Mouse (Mus musculus): ENCODE measurements at regions not wholly inside any gene's neighbourhood (a gene's known extent, or its start where the extent isn't known, plus 50 kb on each side); places are given as distances from the start of the nearest gene placed in this dataset.

GRCm38 (mm10) chr5:73875847-73876246, 192.4 kb downstream of the Usp46 start:
- DNase-seq (ENCODE audit: low spot score), result no peak

GRCm38 (mm10) chr5:73880936-73881335, 187.3 kb downstream of the Usp46 start:
- DNase-seq (ENCODE audit: low spot score), result no peak

GRCm38 (mm10) chr5:73881941-73882340, 186.3 kb downstream of the Usp46 start:
- no peak for DNase-seq (ENCODE audit: low spot score)

GRCm38 (mm10) chr5:73884998-73885397, 183.2 kb downstream of the Usp46 start:
- no peak for DNase-seq (ENCODE audit: low spot score)

- DNase-seq (ENCODE audit: low spot score), result no peak
These were observed 182.5 kb downstream of the Usp46 start for GRCm38 (mm10) chr5:73885691-73886090.

- no peak for DNase-seq (ENCODE audit: low spot score)
These were observed 180.8 kb downstream of the Usp46 start for GRCm38 (mm10) chr5:73887306-73887958.

- no peak for DNase-seq (ENCODE audit: low spot score)
These were observed 179.8 kb downstream of the Usp46 start for GRCm38 (mm10) chr5:73888391-73888790.

- no peak for DNase-seq (ENCODE audit: low spot score)
These were observed 178.9 kb downstream of the Usp46 start for GRCm38 (mm10) chr5:73889342-73889741.

- DNase-seq (ENCODE audit: low spot score), result no peak
These were observed 177.3 kb downstream of the Usp46 start for GRCm38 (mm10) chr5:73890942-73891341.

- no peak for DNase-seq (ENCODE audit: low spot score)
These were observed 176.6 kb downstream of the Usp46 start for GRCm38 (mm10) chr5:73891606-73892005.

- no peak for DNase-seq (ENCODE audit: low spot score)
These were observed 175.6 kb downstream of the Usp46 start for GRCm38 (mm10) chr5:73892440-73893225.

- no peak for DNase-seq (ENCODE audit: low spot score)
These were observed 173.0 kb downstream of the Usp46 start for GRCm38 (mm10) chr5:73895186-73895585.

GRCm38 (mm10) chr5:73896785-73897184, 171.4 kb downstream of the Usp46 start:
- no peak for DNase-seq (ENCODE audit: low spot score)

- no peak for DNase-seq (ENCODE audit: low spot score)
These were observed 166.6 kb downstream of the Usp46 start for GRCm38 (mm10) chr5:73901651-73902050.

GRCm38 (mm10) chr5:73902470-73903218, 165.6 kb downstream of the Usp46 start:
- DNase-seq (ENCODE audit: low spot score), result no peak

GRCm38 (mm10) chr5:73903219-73903570, 165.0 kb downstream of the Usp46 start:
- no peak for DNase-seq (ENCODE audit: low spot score)

- DNase-seq (ENCODE audit: low spot score), result no peak
These were observed 164.0 kb downstream of the Usp46 start for GRCm38 (mm10) chr5:73904146-73904811.

GRCm38 (mm10) chr5:73912149-73912548, 156.1 kb downstream of the Usp46 start:
- DNase-seq (ENCODE audit: low spot score), result no peak

- DNase-seq (ENCODE audit: low spot score), result no peak
These were observed 155.1 kb downstream of the Usp46 start for GRCm38 (mm10) chr5:73913116-73913515.

- no peak for DNase-seq (ENCODE audit: low spot score)
These were observed 150.2 kb downstream of the Usp46 start for GRCm38 (mm10) chr5:73918011-73918410.

- DNase-seq (ENCODE audit: low spot score), result no peak
These were observed 148.3 kb downstream of the Usp46 start for GRCm38 (mm10) chr5:73919936-73920335.

GRCm38 (mm10) chr5:73927534-73927933, 140.7 kb downstream of the Usp46 start:
- DNase-seq (ENCODE audit: low spot score), result no peak
